Mouse (Mus musculus) liver, adult 2 months (tissue): ENCODE results near the gene Agtrap. TPM values are rescaled to one million over a fixed set of nuclear protein-coding genes. Genes with fewer than 3 reads are reported as not detected.

Experiments
- DNase-seq: peaks from one replicate; pipeline ENCODE4 v3.0.0-alpha.2; 2011; ENCODE audit warnings: low read depth, low spot score; ENCODE audit errors: extremely low read depth
- H3K27ac ChIP-seq: fragments of 200-500 bp; replicated peaks from 2 replicates; pipeline ENCODE4 v1.5.1; 2012; ENCODE audit warnings: low read depth, mild to moderate bottlenecking, control low read depth, inconsistent platforms, low read length; ENCODE audit not compliant: insufficient read depth
- H3K27me3 ChIP-seq: fragments of 200-500 bp; 2 replicates; pipeline ENCODE4 v1.6.1; 2012; ENCODE audit warnings: mild to moderate bottlenecking, moderate library complexity, low read length, inconsistent platforms; ENCODE audit not compliant: control insufficient read depth, insufficient read depth
- H3K36me3 ChIP-seq: fragments of 200-500 bp; 2 replicates; pipeline ENCODE4 v1.6.1; 2012; ENCODE audit warnings: low read length, inconsistent platforms; ENCODE audit not compliant: control insufficient read depth, insufficient read depth
- H3K4me1 ChIP-seq: fragments of 200-500 bp; 2 replicates; pipeline ENCODE4 v1.6.1; 2011; ENCODE audit warnings: low read length; ENCODE audit not compliant: control insufficient read depth, insufficient read depth
- H3K4me3 ChIP-seq: fragments of 200-500 bp; 2 replicates; pipeline ENCODE4 v1.5.1; 2011; ENCODE audit warnings: low read depth, mild to moderate bottlenecking, control low read depth, low read length, moderate library complexity; ENCODE audit not compliant: insufficient read depth
- H3K79me2 ChIP-seq: fragments of 200-500 bp; 2 replicates; pipeline ENCODE4 v1.6.1; 2012; ENCODE audit warnings: inconsistent platforms, mild to moderate bottlenecking, low read length, moderate library complexity; ENCODE audit not compliant: control insufficient read depth, insufficient read depth
- H3K9ac ChIP-seq: fragments of 200-500 bp; 2 replicates; pipeline ENCODE4 v1.6.1; 2012; ENCODE audit warnings: low read depth, mild to moderate bottlenecking, control low read depth, inconsistent platforms, low read length
- CTCF ChIP-seq: fragments of 200-500 bp; IDR thresholded peaks from 2 replicates; pipeline ENCODE4 v1.5.1; 2011; ENCODE audit warnings: low read depth, low read length, control low read depth
- POLR2A ChIP-seq: fragments of 200-500 bp; IDR thresholded peaks from 2 replicates; pipeline ENCODE4 v1.6.1; 2011; ENCODE audit warnings: low read length, control low read depth; ENCODE audit not compliant: insufficient read depth; ENCODE audit errors: extremely low read depth
- WGBS: fragments of 180-500 bp; shearing (Covaris S2); methylation state at CpG from one replicate; pipeline ENCODE4 v1.1.7; 2018; 5-methylcytosine and 5-hydroxymethylcytosine counted together
- polyA plus RNA-seq: library from polyadenylated mRNA; depleted of rRNA; stranded (reverse); fragments of >200 nt; gene quantifications from 2 replicates; pipeline ENCODE4 v1.2.3, GENCODE M21; 2012
- total RNA-seq: library from RNA; depleted of rRNA; stranded (reverse); fragments of >200 nt; gene quantifications from 2 replicates; pipeline ENCODE4 v1.2.3, GENCODE M21; 2014

Gene Agtrap
- total and polyA plus RNA-seq, 2 experiments, result 2.1 to 3.7 TPM

DNA sequence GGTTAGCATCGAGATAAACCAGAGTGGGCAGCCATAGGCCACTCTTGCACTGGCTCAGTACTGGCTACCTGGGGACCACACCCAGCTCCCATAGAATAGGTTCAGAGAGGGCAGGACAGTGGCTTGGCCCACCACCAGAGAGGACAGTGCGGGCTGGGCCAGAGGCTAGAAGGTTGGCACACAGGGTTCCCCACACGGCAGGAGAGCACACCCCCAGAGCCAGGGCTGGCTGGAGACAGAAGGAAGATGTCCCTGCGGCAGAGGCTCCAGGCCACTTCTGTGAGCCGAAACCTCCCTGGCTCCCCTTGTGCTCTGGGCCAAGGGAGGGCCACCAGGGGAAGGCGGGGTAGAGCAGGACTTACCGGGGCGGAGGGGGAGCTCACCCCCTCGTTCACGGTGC, 6.6 kb downstream of the Agtrap start:
- DNase-seq, result no peak
- Histone ChIP-seq H3K4me1 (no peaks in the 10 kb centered on the region), H3K27ac (no peak overlapping the region), H3K27me3 (no peaks in the 10 kb centered on the region), H3K9ac (no peak overlapping the region), H3K36me3 (no peaks in the 10 kb centered on the region), H3K4me3 (no peak overlapping the region), H3K79me2 (no peaks in the 10 kb centered on the region)
- WGBS, result 97% methylated on average over 10 of the region's 10 CpGs
- no peak for TF ChIP-seq CTCF
- no peak for TF ChIP-seq POLR2A

DNA sequence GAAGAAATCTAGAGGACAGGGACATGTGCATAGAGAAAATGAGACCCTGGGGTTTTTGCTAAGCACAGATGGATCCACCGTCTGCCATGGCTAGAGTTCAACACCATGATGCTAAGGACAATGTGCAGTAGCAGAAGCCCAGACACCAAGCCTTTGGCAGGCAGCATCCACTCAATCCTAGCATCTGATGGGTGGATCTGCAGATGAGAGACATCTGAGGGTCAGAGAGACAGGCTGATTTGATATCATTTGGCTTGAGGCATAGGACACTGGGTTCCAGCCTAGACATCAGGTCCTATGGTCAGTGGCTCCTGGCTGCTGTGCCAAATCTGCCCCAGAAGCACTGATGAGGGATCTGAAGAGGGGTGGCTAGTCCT, 7.2 kb downstream of the Agtrap start:
- no peaks in the 10 kb centered on the region for H3K79me2 ChIP-seq
- no peaks in the 10 kb centered on the region for H3K27me3 ChIP-seq
- no peak overlapping the region for H3K9ac ChIP-seq
- no peak overlapping the region for H3K27ac ChIP-seq
- H3K4me1 ChIP-seq, result no peaks in the 10 kb centered on the region
- no peak overlapping the region for H3K4me3 ChIP-seq
- no peak for TF ChIP-seq CTCF
- TF ChIP-seq POLR2A, result no peak
- no peak for DNase-seq
- H3K36me3 ChIP-seq, result no peaks in the 10 kb centered on the region
- WGBS, result 88% methylated on average over 1 of the region's 1 CpGs

DNA sequence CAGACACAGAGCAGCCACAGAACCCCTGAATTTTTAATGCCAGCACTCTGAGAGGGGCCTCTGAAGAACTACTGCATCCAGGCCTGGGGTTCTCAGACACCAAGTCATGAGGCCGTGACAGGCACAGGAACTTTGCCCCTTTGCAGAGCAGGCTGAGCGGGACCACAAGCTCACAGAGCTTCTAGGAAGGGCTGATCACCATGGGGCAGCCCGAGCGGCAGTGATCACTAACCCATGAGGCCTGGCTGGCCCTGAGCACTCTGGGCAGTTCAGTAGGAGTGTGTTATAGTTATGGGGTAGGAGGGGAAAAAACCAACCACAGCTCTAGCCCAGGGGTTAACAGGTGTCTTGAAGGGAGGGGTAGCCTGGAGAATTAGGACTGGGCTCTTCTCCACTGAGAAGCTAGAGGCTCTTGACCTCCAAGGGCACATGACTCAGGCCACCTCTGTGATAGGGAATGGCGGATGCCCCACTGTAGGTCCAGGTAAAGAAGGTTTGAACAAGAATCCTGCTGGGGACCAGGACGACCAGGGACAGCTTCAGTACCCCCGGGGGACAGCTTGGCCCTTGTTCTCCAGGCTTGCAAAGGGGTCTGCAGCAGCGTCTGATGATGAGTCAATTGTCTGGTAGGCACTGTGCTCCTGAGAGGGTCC, 7.8 kb downstream of the Agtrap start:
- H3K79me2 ChIP-seq, result no peaks in the 10 kb centered on the region
- no peaks in the 10 kb centered on the region for H3K27me3 ChIP-seq
- H3K36me3 ChIP-seq, result no peaks in the 10 kb centered on the region
- no peak overlapping the region for H3K9ac ChIP-seq
- no peak overlapping the region for H3K4me3 ChIP-seq
- no peaks in the 10 kb centered on the region for H3K4me1 ChIP-seq
- TF ChIP-seq CTCF, result no peak
- TF ChIP-seq POLR2A, result no peak
- DNase-seq, result no peak
- no peak overlapping the region for H3K27ac ChIP-seq
- WGBS, result 87% methylated on average over 8 of the region's 8 CpGs

DNA sequence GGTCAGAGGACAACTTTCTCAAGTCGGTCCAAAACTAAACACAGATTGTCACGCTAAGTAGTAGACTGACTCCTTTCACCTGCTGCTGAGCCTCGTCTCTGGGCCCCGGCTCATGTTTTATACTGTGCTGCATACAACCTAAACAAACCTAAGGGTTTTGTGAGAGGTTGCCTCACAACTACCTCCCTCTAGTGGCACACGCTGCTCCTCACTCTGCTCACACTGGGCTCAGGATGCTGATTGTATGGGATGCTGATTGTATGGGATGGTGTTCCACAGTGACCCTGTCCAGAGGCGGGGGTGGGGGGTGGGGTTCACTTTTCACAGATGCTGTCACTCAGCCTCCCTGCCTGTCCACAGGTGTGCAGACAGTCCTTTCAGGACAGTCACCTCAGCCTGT, 8.6 kb downstream of the Agtrap start:
- Histone ChIP-seq H3K4me1 (peaks cover 4% of the 10 kb centered on the region; the same call in 1 of the 2 replicates), H3K9ac (no peak overlapping the region), H3K79me2 (no peaks in the 10 kb centered on the region), H3K27ac (no peak overlapping the region), H3K4me3 (no peak overlapping the region), H3K36me3 (no peaks in the 10 kb centered on the region), H3K27me3 (no peaks in the 10 kb centered on the region)
- TF ChIP-seq POLR2A (no peak), CTCF (no peak)
- no peak for DNase-seq
- WGBS, result 73% methylated on average over 6 of the region's 6 CpGs

DNA sequence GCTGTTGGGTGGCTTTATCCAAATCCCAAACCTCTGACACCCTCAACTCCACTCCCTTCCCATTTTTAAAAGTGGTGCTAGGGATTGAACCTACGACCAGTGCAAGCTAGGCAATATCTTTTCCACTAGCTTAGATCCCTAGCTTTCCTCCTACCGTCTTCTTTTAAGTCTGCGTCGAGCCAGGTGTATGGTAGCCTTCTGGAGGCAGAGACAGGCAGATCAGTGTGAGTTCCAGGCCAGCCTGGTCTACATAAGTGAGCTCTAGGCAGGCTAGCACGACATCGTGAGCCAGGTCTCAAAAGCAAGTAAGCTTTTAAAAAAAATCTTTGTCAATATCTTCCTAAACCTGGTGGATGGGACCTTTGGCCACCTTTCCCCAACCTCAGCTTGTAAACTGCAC, 11.9 kb downstream of the Agtrap start:
- WGBS, result 87% methylated on average over 6 of the region's 6 CpGs
- TF ChIP-seq CTCF (no peak), POLR2A (no peak)
- H3K9ac ChIP-seq, result no peak overlapping the region
- H3K79me2 ChIP-seq, result no peaks in the 10 kb centered on the region
- H3K36me3 ChIP-seq, result no peaks in the 10 kb centered on the region
- no peak overlapping the region for H3K27ac ChIP-seq
- H3K4me1 ChIP-seq, result peaks cover 4% of the 10 kb centered on the region; the same call in 1 of the 2 replicates
- no peak for DNase-seq
- no peak overlapping the region for H3K4me3 ChIP-seq
- H3K27me3 ChIP-seq, result no peaks in the 10 kb centered on the region

DNA sequence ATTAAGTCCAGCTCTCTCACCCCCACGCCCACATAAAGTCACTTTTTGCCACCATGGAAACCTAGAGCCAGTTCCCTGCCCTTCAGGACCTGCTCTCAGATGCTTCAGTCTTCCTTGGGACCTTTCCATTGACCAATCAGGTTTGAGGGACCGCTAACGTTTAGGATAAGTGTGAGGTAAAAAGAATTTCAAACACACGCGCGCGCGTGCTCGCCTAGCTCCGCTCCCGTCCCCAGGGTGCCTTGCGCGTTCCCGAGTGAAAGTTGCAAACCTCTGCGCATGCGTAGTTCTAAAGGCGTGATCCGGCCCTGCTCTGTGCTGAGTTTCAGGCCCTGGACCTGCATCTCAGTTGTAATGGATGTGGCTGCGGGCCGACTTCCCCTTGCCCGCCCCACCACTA, 12.6 kb downstream of the Agtrap start:
- Histone ChIP-seq H3K9ac (peak overlapping the region; percentile 25; the same call in 1 of the 2 replicates), H3K79me2 (no peaks in the 10 kb centered on the region), H3K4me3 (peak overlapping the region; percentile 48), H3K36me3 (no peaks in the 10 kb centered on the region), H3K27ac (no peak overlapping the region), H3K4me1 (peaks cover 4% of the 10 kb centered on the region), H3K27me3 (no peaks in the 10 kb centered on the region)
- DNase-seq, result peak; percentile 55
- TF ChIP-seq POLR2A (no peak), CTCF (no peak)
- 31% methylated on average over 21 of the region's 21 CpGs for WGBS
